Mouse (Mus musculus) neural tube, embryonic 11.5 days (tissue): ENCODE measurements at regions not wholly inside any gene's neighbourhood (a gene's known extent, or its start where the extent isn't known, plus 50 kb on each side); places are given as distances from the start of the nearest gene placed in this dataset.

Source experiments
- ATAC-seq: fragments of 200-750 bp; cut with Nextera tagmentation; 2 replicates; pipeline ENCODE4 v1.8.0; 2017; ENCODE audit warnings: moderate number of reproducible peaks, mild to moderate bottlenecking, moderate TSS enrichment, moderate library complexity; ENCODE audit not compliant: insufficient read depth, low FRiP score, low TSS enrichment
- DNase-seq: peaks from one replicate; pipeline ENCODE4 v3.0.0-alpha.2; 2015; ENCODE audit warnings: low spot score
- H3K27ac ChIP-seq: fragments of 300-500 bp; sonication (generic); 2 replicates; pipeline ENCODE4 v1.5.1; 2014; ENCODE audit warnings: low read depth, mild to moderate bottlenecking, low read length
- H3K27me3 ChIP-seq: fragments of 300-500 bp; sonication (generic); 2 replicates; pipeline ENCODE4 v1.6.1; 2014; ENCODE audit warnings: mild to moderate bottlenecking, low read length, mixed read lengths; ENCODE audit not compliant: control insufficient read depth, insufficient read depth
- H3K36me3 ChIP-seq: fragments of 300-500 bp; sonication (generic); 2 replicates; pipeline ENCODE4 v1.6.1; 2014; ENCODE audit warnings: mild to moderate bottlenecking, low read length, moderate library complexity, mixed read lengths; ENCODE audit not compliant: control insufficient read depth, insufficient read depth
- H3K4me1 ChIP-seq: fragments of 300-500 bp; sonication (generic); 2 replicates; pipeline ENCODE4 v1.6.1; 2014; ENCODE audit warnings: low read length, mixed read lengths; ENCODE audit not compliant: control insufficient read depth, insufficient read depth
- H3K4me2 ChIP-seq: fragments of 300-500 bp; sonication (generic); 2 replicates; pipeline ENCODE4 v1.6.1; 2014; ENCODE audit warnings: low read depth, mild to moderate bottlenecking, moderate library complexity
- H3K4me3 ChIP-seq: fragments of 300-500 bp; sonication (generic); 2 replicates; pipeline ENCODE4 v1.5.1; 2014; ENCODE audit warnings: low read depth, low read length
- H3K9ac ChIP-seq: fragments of 300-500 bp; sonication (generic); 2 replicates; pipeline ENCODE4 v1.6.1; 2014; ENCODE audit warnings: mild to moderate bottlenecking, low read length
- H3K9me3 ChIP-seq: fragments of 300-500 bp; sonication (generic); 2 replicates; pipeline ENCODE4 v1.6.1; 2016; ENCODE audit warnings: low read length; ENCODE audit not compliant: control insufficient read depth
- WGBS: fragments of 180-500 bp; shearing (Covaris S2); extraction: QIAGEN DNeasy Blood & Tissue Kit; methylation state at CpG from one replicate; pipeline ENCODE4 v1.1.7; 2014; 5-methylcytosine and 5-hydroxymethylcytosine counted together

GRCm38 (mm10) chr7:136742171-136742570 lies 152.2 kb upstream of the Mgmt start:
- DNase-seq (no peak), ATAC-seq (no peak)
- H3K4me2 ChIP-seq: no peak overlapping the region
- H3K27me3 ChIP-seq: no peaks in the 10 kb centered on the region
- H3K36me3 ChIP-seq: no peaks in the 10 kb centered on the region
- no peaks in the 10 kb centered on the region for H3K4me1 ChIP-seq
- no peak overlapping the region for H3K27ac ChIP-seq
- no peak overlapping the region for H3K9ac ChIP-seq
- 95% methylated on average over 2 of the region's 2 CpGs for WGBS
- H3K9me3 ChIP-seq: no peaks in the 10 kb centered on the region
- no peak overlapping the region for H3K4me3 ChIP-seq

DNA sequence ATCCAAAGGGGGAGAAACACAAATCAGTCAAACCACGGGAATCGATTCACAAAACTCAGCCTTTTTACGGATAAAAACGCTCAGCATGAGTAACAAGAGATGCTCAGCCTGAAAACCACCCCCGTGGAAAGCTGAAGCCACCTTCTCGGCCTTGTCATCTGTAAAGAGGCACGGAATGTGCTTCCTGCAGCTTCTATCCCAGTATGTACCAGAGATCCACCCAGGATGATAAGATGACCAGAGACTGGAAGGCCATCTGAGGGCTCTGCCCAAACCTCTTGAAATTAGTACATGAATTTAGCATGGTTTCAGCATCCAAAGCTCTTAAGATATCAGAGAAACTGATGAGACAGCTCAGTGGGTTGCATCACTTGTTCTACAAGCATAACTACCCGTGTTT lies 149.0 kb upstream of the Mgmt start:
- Histone ChIP-seq H3K4me1 (no peaks in the 10 kb centered on the region), H3K4me2 (no peak overlapping the region), H3K4me3 (no peak overlapping the region), H3K9me3 (no peaks in the 10 kb centered on the region), H3K27ac (no peak overlapping the region), H3K36me3 (no peaks in the 10 kb centered on the region), H3K27me3 (no peaks in the 10 kb centered on the region), H3K9ac (no peak overlapping the region)
- 93% methylated on average over 8 of the region's 8 CpGs for WGBS
- no peak for ATAC-seq
- no peak for DNase-seq

DNA sequence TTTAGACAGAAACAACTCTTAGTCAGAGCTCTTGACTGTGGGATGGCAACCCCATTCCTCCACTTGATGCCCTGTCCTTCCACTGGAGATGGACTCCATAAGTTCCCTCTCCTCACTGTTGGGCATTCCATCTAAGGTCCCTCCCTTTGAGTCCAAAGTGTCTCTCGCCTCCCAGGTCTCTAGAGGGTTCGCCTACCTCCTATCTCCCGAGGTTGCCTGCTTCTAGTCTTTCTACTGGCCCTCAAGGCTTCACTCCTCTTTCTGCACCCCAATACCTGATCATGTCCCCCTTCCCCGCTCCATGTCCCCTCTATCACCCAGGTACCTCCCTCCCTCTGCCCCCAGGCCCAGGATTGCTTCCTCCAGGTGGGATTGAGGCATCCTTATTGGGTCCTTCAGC lies 142.9 kb upstream of the Mgmt start:
- WGBS: 90% methylated on average over 4 of the region's 4 CpGs

GRCm38 (mm10) chr7:136754821-136755220 lies 139.6 kb upstream of the Mgmt start:
- Histone ChIP-seq H3K4me3 (no peak overlapping the region), H3K27ac (no peak overlapping the region), H3K9ac (no peak overlapping the region), H3K4me1 (no peaks in the 10 kb centered on the region; the same call in 1 of the 2 replicates), H3K27me3 (no peaks in the 10 kb centered on the region), H3K9me3 (no peaks in the 10 kb centered on the region), H3K36me3 (no peaks in the 10 kb centered on the region), H3K4me2 (no peak overlapping the region)
- DNase-seq: no peak
- WGBS: 79% methylated on average over 6 of the region's 6 CpGs
- no peak for ATAC-seq

More for the DNA sequence above, 142.9 kb upstream of the Mgmt start:
- ATAC-seq (no peak), DNase-seq (no peak)
- no peak overlapping the region for H3K4me3 ChIP-seq
- no peaks in the 10 kb centered on the region; the same call in 1 of the 2 replicates for H3K4me1 ChIP-seq
- H3K9ac ChIP-seq: no peak overlapping the region
- no peak overlapping the region for H3K27ac ChIP-seq
- no peaks in the 10 kb centered on the region for H3K36me3 ChIP-seq
- no peak overlapping the region for H3K4me2 ChIP-seq
- H3K27me3 ChIP-seq: no peaks in the 10 kb centered on the region
- H3K9me3 ChIP-seq: no peaks in the 10 kb centered on the region

- DNase-seq: peak; percentile 11
- Histone ChIP-seq H3K9me3 (no peaks in the 10 kb centered on the region), H3K36me3 (no peaks in the 10 kb centered on the region), H3K4me2 (no peak overlapping the region), H3K4me1 (no peaks in the 10 kb centered on the region), H3K9ac (no peak overlapping the region), H3K4me3 (no peak overlapping the region), H3K27me3 (no peaks in the 10 kb centered on the region), H3K27ac (no peak overlapping the region)
- WGBS: 48% methylated on average over 7 of the region's 7 CpGs
- ATAC-seq: no peak
Observed at GRCm38 (mm10) chr7:136765026-136765425, 129.4 kb upstream of the Mgmt start.

GRCm38 (mm10) chr7:136767231-136767630 lies 127.2 kb upstream of the Mgmt start:
- DNase-seq: peak; percentile 15
- Histone ChIP-seq H3K9me3 (no peaks in the 10 kb centered on the region), H3K27ac (no peak overlapping the region), H3K4me3 (no peak overlapping the region), H3K4me1 (no peaks in the 10 kb centered on the region), H3K36me3 (no peaks in the 10 kb centered on the region), H3K9ac (no peak overlapping the region), H3K4me2 (no peak overlapping the region), H3K27me3 (no peaks in the 10 kb centered on the region)
- ATAC-seq: no peak
- WGBS: 49% methylated on average over 9 of the region's 9 CpGs

GRCm38 (mm10) chr7:136780708-136781107 lies 113.7 kb upstream of the Mgmt start:
- H3K4me2 ChIP-seq: no peak overlapping the region
- 88% methylated on average over 11 of the region's 11 CpGs for WGBS
- no peaks in the 10 kb centered on the region for H3K27me3 ChIP-seq
- H3K36me3 ChIP-seq: no peaks in the 10 kb centered on the region
- DNase-seq (no peak), ATAC-seq (no peak)
- no peak overlapping the region for H3K4me3 ChIP-seq
- no peaks in the 10 kb centered on the region for H3K9me3 ChIP-seq
- no peaks in the 10 kb centered on the region for H3K4me1 ChIP-seq
- H3K9ac ChIP-seq: no peak overlapping the region
- H3K27ac ChIP-seq: no peak overlapping the region

- Histone ChIP-seq H3K27ac (no peak overlapping the region), H3K4me1 (no peaks in the 10 kb centered on the region; the same call in 1 of the 2 replicates), H3K9me3 (no peaks in the 10 kb centered on the region), H3K27me3 (no peaks in the 10 kb centered on the region), H3K36me3 (no peaks in the 10 kb centered on the region), H3K9ac (no peak overlapping the region), H3K4me2 (no peak overlapping the region), H3K4me3 (no peak overlapping the region)
- no peak for DNase-seq
- ATAC-seq: no peak
- 71% methylated on average over 2 of the region's 2 CpGs for WGBS
Observed at GRCm38 (mm10) chr7:136791162-136791561, 103.3 kb upstream of the Mgmt start.

GRCm38 (mm10) chr7:136792131-136792530 lies 102.3 kb upstream of the Mgmt start:
- H3K9me3 ChIP-seq: no peaks in the 10 kb centered on the region
- H3K4me1 ChIP-seq: no peaks in the 10 kb centered on the region; the same call in 1 of the 2 replicates
- H3K36me3 ChIP-seq: no peaks in the 10 kb centered on the region
- H3K9ac ChIP-seq: no peak overlapping the region
- H3K27me3 ChIP-seq: no peaks in the 10 kb centered on the region
- no peak for ATAC-seq
- DNase-seq: no peak
- H3K4me2 ChIP-seq: no peak overlapping the region
- no peak overlapping the region for H3K27ac ChIP-seq
- WGBS: 74% methylated on average over 5 of the region's 5 CpGs
- no peak overlapping the region for H3K4me3 ChIP-seq
